Mouse (Mus musculus) CD8-positive naive resting alpha-beta T cell, adult 2 months (primary cell): Measurements from ENCODE around the gene Cmtm5.
A peak's percentile ranks its signal among the peaks of the same experiment; 100 is the strongest.

Source experiments
- DNase-seq, 2 experiments: peaks; one replicate each; pipeline ENCODE4 v3.0.0; 2022; ENCODE audit warnings: low read depth in 2 of 2, low spot score in 2 of 2

The Cmtm5 gene

DNA sequence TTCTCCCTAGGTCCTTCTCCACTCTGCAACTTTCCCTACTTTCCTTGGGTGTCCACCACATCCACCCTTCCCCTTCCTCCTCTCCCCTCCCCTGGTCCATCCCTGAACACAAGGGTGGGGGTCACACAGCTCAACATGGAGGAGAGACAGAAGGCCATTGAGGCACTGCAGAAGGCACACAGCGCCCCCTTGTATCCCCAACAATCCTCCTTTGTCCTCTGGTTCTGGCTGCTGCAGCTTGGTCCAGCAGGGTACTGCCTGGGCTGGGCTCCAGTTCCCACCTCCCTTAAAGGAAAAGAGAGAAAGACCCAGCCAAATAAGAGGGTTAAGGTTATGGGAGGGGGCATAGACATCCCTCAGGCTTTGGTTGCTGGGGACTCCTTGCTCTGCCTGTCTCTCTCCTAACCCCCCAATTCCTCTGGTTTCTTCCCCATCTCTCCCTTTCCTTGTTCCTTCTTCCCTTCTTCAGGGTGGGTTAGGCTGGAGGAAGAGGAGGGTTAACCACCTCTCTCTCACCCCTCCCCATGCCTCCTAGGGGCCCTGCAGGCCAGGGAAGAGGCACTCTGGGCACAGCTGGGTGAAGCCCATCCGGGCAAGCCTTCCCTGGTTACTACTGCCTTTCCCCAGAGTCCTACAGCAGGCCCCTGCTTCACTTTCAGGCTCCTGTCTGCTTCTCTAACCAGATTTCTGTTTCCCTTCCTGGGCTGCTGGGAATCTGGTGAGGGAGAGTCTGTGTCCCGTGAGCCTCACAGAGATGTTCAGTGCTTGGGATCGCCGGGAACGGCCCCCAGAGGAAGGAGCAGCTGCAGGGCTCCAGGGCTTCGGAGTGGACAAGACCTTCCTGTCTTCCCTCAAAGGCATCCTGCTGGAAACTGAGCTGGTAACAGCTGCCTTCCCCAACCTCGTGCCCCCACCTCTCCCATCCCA is at the start of gene Cmtm5:
Gene Cmtm5 (plus strand): TSS at position 358 of the 927 bp plus-strand sequence.
- DNase-seq, result no peak

DNA sequence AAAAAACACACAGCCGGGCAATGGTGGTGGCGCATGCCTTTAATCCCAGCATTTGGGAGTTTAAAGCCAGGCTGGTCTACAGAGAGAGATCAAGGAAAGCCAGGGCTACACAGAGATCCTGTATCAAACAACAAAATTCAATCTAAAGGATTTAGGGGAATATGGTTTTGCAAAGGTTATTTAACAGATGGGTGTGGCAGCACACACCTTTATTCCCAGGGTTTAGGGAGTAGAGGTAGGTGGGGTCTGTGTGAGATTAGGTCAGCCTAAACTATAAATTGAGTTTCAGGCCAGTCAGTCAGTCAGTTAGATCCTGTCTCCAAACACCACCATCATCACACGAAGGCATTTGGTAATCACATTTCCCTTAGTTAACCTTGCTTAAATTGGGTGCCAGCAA is 43.9 kb upstream of the Cmtm5 start, which contains the start of gene Pabpn1:
Gene Pabpn1 (plus strand): TSS at position 301 of the 400 bp plus-strand sequence.
- no peak for DNase-seq

DNA sequence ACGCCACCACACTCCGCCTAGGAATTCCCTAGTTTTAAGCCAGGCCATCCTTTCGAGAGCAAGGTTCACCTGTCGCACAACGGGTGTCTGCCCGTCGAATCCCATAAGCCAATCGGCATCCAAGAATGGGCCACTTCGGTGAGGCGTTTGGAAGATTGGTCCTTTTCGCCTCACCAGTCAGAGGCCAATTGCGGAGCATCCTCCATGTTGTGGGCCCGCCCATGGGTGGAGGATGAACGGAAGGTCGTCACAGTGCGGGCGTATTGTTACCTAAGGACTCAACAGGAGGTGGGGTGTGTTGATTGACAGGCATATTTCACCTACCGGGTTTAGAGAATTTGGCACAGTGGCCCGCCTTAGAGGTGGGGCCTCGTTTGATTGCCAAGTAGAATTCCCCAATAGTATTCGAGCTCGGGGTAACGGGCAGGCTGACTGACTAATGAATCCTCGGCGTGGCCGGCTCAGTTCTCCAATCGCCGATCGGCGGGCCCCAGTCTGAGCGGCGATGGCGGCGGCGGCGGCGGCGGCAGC is 42.3 kb upstream of the Cmtm5 start:
- DNase-seq, result peak; percentile 96 to 98

DNA sequence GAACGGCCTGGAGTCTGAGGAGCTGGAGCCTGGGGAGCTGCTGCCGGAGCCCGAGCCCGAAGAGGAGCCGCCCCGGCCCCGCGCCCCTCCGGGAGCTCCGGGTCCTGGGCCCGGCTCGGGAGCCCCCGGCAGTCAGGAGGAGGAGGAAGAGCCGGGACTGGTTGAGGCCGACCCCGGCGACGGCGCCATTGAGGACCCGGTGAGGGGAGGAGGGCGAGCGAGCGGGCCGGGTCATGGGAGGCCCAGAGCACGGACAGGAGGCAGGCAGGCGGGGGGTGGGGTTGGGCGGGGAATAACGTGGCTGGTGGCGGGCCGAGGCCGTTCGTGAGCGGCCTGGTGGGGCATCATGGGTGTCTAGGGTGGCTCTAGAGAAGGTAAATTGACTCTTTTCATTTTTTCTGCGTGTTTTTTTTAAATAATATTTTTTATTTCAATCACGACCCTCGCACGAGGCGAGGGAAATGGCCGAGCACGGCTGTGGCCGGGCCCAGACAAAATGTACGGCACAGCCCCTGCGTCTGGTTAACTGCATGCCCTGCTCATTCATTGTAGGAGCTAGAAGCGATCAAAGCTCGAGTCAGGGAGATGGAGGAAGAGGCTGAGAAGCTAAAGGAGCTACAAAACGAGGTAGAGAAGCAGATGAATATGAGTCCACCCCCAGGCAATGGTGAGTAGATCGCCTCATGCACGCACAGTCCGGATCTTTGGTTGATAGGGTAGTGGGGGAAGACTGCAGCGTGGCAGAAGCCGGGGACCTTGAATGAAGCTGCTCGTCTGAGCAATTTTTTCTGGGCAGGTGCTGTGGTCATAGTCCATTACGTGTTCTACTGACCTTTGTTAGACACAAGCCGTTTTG is 41.5 kb upstream of the Cmtm5 start:
- no peak for DNase-seq

DNA sequence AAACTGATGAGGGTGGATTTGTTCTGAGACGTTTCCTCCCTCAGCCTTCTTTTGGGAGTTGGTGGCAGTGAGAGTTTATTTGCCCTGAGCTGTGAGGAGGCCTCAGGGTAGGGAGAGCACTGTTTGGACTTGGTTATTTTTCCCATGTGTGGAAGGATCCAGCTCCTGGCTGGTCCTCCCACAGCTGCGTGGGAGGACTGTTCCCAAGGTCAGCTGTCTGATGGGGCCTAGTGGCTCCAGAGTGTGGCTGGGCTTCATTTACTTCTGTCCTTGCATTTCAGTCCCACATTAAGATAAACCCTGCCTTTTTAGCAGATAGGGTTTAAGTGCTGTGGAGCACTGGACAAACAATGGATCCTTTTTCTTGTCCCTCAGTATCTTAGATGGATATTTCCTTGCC is 38.6 kb upstream of the Cmtm5 start:
- no peak for DNase-seq

DNA sequence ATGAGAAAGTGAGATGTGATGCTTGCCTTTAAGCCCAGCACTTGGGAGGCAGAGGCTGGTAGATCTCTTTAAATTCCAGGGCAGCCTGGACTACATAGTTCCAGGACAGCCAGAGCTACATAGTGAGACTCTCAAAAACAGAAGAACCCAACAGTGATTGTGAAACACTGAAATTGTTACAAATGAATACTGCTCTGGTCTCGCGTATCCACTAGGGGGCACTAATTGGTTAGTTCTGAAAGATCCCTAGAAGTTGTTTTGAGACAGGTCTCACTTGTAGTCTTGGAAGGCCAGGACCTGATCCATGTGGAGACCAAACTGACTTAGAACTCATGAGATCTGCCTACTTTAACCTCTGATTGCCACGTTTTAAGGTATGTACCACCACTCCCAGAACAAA is 35.7 kb upstream of the Cmtm5 start:
- peak; percentile 50 to 66 for DNase-seq

DNA sequence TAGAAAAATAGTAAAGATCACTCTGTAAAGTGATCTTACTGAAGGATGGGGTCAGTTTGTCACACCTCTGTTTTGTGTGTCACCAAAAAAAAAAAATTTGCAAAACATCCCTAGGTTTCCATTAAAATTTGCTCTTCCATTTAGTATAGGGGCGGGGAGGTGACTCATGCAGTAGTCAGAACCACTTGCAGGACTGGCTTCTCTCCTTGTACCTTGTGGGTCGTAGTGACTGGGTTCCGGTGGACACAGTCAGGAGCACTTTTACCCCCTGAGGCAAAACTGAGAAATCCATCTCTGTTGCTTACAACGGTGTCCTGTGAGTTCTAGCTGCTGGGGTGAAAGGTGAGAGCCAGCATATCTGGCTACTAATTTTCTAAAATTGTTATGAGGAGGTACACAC is 32.4 kb upstream of the Cmtm5 start:
- DNase-seq, result no peak

DNA sequence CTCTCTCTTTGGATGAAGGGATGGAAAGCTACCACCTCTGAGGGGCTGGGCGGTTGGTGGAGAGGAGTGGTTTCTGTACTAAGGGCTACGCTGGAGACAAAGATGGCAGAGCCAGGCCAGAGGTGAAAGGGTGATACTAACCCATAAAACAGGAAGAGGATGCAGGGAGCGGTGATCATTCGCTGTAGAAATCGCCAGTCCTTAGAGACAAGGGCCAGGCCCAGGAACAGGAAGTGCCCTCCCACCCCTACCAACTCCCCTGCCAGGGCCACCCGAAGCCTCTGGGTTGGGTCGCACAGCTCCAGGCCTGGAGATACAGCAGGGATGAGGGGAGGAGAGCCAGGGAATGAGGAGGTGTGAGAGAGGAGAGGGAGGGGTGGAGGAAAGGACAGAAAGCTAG is 27.4 kb upstream of the Cmtm5 start:
- no peak for DNase-seq

DNA sequence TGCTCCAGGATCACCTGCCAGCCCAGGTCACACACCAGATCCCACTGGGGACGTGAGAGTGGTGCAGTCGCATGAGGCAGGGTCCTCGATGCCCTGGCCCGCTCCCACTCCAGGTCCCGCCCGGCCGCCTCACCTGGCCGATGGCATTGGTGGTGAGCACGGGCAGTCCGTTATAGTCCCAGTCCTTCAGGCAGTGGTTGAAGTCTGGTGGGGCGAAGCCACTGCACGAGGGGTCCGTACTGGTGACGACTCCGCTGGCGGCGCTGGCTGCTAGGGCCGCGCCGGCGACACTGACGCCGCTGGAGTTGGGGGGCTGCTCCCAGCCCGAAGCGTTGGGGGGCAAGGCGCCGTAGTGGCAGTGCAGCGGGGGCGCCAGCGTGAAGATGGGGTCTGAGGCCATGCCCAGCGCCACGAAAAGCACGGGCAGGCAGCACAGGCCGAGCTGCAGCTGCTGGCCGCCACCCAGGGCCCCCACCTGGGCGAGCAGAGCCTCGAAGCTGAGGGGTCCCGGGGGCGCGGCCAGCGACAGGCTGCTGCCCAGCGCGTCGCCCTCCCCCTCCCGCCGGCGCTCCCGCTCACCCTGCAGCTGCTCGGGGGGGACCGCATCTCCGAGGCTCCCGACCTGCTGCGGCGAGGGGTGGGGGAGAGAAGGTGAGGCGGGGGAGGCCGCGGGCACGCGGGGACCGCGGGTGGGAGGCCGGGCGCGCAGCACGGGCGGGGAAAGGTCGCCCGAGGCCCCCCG is 23.8 kb upstream of the Cmtm5 start:
- no peak for DNase-seq

DNA sequence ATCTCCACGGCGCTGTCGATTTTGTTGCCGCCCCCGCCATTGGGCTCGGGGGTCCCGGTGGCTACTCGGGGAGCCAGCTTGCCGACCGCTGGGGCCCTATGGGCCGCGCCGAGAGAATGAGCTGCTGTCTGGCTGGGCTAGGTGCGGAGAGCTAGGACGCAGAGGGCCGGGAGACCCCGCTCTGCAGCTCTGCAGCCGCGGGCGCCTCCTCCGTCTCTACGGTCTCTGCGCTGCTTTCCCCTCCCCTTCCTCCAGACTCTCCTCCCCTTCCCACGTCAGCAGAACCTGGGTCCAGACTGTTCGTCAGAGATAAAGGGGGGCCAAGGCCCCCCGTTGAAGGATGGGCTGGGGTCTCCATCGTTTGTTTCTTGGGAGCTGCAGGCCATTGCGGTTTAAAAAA is 23.2 kb upstream of the Cmtm5 start, which contains the start of gene Slc22a17:
Gene Slc22a17 (minus strand): TSS at position 247 of the 400 bp plus-strand sequence.
- peak in 1 of 2 experiments; percentile 16 for DNase-seq

DNA sequence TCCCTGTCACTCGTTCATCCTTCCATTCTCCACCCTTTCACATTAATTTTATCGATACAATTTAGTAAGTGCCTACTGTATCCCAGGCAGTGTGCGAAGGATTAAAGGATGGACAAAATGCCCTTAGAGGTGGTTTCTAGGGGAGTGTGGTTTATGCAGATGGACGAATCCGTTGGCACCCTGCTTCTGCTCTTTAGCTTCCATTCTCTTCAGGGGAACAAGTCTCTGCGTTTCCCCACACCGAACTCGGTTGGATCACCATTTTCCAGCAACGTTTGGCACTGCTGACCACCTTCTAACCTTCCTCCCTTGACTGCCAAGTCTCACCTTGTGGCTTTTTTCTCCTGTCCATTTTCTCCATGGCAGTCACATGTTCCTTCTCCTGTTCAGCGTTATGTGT is 22.7 kb upstream of the Cmtm5 start:
- no peak for DNase-seq

DNA sequence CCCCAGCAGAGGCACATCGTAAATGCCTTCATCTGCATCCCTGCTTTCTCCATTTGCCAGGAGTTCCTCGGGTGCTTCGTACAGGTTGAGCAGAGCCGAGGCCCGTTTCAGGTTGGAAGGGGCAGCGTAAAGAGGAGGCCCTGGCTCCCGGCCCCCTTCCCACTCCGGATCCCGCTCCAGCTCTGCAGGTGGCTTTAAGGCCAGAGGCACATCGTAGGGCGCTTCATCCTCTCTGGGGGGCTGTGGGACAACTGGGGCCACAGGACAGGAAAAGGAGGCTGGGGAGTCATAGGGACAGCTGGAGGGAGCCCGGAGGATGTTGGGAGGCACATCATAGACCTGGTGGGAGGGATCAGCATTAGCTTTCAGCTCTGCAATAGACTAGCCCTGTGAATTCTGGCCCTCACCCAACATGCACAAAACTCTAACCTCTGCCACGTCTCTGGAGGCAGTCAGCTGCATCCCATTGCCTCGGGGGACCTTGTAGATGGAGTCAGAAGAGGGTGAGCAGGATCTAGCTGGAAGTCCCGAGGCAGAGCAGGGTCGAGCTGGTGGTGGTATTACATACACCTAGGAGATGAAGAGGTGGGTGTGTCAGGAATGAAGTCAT is 15.9 kb upstream of the Cmtm5 start:
- no peak for DNase-seq

DNA sequence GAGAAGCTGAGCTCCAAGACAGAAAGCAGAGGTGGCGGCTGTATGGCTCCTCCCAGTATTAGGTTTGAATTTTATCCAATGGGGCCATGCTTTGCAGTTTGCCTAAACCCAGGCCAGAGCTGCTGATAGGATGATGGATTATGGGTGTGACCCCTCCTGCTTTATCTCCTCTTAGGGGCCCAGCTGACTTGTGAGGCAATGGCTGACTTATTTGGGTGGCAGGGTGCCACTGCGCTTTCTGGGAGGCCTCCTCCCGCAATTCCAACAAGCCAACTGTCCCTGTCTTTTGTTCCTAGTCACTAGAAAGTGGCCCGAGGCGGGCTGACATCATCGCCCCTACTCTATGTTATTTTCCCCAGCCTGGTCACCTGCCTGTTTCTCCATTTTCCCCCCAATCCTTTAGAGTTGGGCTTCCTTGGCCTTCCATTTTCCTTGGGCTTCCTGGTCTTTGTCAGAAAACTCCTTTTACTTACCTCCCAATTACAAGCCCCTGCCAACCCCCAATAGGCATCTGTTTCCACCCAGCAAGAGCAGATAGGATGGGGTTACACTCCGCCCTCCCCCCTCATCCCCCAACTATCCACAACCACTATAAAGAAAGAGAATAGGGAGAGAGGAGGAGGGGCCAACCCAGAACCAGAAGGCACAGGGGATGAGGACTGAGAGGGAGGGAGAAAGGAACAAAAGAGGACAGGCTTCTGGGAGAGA is 11.3 kb upstream of the Cmtm5 start:
- DNase-seq, result no peak

DNA sequence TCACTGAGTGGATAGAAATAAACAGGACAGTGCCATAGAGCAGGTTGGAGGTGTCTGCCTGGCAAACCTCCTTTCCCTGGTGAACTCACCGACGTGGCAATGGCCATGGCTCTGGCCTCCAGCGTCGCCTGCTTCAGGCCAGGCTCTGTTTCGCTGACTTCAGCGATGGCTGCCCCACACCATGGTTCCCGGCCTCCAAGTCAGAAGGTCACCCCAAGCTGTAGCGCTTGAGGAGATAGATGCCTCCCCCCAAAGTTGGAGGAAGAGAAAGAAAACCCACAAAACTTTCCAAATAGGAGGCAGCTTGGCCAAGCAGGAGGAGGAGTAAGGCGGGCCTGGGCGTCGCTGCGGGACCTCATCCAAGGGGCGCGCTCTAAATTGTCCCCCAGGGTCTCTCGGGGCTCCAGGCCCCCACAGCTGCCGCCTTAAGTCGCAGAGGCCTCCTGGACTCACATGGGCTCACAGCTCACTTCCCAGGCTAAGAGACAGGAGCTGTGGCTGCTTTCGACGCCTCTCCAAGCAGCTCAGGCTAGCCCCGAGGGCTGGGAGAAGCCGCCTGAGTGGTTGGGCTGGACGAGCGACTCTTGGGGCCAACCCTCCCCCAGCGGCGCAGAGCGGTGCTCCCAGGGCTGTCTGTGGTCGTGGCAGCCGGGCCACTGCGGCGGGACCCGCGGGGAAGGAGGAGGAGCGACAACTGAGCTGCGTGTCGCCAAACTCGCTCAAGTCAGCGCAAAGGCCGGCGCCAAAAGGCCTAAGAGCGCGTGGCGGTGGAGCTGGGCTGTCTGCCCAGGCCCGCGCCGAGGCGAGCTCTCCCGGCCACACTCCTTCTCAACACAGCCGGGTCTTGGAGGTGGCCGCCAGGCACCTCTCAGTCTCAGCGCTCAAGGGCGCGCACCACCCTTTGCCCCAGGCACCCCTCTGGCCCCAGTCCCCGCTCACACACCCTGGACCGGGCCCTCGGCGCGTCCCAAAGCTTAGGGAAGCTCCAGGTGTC is 10.4 kb upstream of the Cmtm5 start, which contains the start of gene Efs:
Gene Efs (minus strand): TSS at position 778 of the 994 bp plus-strand sequence.
- DNase-seq, result no peak

DNA sequence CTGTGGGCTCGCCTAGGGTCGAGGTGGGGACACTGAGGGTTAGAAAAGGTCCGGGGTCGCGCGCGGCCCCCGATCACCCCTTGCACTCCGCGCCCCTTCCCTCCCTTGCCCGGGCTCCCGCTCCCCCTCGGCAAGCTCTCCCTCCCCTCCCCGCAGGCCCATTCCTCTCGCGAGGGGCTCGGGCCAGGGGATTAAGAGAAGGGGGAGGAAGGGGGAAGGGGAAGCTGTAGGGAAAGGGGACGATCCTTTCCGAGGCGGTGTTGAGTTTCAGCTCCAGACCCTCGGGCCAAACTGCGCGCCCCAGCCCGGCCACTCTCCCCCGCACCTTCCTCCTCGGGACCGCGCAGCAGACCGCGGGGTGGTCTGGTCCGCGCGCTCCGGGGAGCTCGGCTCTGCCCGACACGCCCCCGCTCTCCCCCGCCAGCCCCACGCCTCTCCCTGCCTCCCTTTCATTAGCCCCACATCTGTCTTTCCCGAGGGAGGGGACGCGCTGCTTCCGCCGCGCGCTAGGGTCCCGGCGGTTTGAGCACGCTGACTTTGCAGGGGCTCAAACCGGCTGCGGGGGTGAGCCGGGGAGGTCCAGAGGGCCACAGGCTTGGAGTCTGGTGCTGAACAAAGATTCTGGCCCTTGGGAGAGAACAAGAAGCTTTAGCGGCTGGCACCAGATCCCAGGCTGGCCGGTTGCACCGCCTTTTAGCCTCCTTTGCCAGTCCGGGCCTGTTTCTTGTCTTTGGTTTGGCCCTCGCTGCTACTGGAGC is 9.5 kb upstream of the Cmtm5 start:
- no peak for DNase-seq

DNA sequence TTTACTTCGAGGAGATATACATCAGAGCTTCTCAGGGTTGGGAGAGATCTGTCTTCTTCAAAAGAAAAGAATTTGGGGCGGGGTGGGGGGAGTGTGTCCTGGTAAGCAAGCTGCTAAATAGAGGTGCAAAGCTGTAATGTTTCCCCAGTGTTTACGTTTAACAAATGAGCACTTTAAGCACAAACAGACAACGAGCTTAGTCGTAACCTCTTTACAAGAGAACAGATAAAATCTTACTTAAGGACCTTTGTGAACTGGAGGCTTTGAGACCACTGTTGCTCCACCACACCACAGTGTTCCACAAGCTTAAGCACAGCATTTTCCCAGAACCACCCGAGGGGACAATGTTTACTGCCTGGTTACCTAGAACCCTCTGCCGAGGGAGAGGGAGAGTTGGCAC is 8.8 kb upstream of the Cmtm5 start:
- DNase-seq, result no peak

DNA sequence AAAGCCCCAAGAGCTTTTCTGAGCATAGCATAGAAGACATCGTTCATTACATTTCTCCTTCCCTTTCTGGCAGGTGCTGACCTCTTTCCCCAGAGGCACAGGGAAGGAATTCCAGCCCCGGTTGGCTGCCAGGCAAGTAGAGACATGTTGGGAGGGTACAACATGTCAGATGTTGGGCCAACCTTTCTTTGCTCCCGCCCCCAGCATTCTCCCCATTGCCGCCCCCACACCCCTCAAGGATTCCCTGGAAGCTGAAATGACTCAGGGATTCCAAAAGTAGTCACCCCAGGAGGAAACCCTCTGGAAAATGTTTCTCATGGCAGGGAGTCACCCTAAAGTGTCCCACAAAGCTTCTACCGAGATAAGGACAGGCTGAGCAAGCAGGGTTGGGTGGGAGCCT is 6.3 kb upstream of the Cmtm5 start:
- DNase-seq, result no peak

DNA sequence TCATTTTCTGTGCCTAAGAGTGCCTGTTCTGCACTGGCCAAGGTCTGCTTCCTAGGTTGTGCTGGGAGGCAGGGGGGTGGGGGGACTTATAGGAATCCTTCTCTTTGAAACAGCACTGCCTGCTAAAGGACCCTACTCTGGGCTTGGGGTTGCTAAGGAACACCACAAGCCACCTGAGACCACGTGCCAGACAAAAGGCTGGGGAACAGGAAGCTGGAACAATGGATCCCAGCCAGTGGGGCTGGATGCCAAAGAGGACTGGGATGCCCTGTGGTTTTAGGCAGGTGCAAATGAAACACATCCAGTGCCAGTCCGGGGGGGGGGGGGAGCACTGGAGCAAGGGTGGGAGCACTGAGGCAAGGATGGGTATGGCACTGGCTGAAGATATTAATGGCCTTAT is 5.6 kb upstream of the Cmtm5 start:
- DNase-seq, result no peak
